Mouse (Mus musculus): Measurements from ENCODE around the gene Dnah6. TPM values are rescaled to one million over a fixed set of nuclear protein-coding genes. Genes with fewer than 3 reads are reported as not detected.

Gene Dnah6
- polyA plus RNA-seq, 1 experiment from 2014 or later, result 0.08 TPM

DNA sequence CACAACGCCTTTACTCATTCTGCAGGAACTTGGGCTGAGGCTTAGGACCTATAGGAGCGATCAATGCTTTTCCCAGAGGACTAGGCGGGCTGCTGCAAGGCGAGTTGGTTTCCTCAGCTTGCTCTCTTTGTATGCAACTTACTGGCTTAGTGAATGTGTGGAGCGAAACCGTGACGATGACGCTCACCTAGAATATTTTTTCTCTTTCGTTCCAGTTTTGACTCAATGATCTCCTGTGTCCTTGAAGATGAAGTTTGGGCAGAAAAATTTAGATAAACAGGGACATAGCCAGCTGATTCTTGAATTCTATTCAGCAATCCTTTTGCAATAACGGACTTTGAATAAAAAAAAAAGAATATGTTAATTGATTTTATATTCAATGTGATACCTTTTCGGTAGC is 101.1 kb downstream of the Dnah6 start:
- 90% methylated on average over 11 of the region's 11 CpGs for WGBS
- Histone ChIP-seq H3K27ac (no peak overlapping the region), H3K4me2 (no peak overlapping the region), H3K27me3 (no peaks in the 10 kb centered on the region), H3K36me3 (no peaks in the 10 kb centered on the region), H3K4me1 (no peaks in the 10 kb centered on the region), H3K9ac (no peak overlapping the region), H3K4me3 (replicated peaks) (no peak overlapping the region), H3K9me3 (replicated peaks) (no peaks in the 10 kb centered on the region)
- no peak for ATAC-seq (replicated peaks; ENCODE audit: low FRiP score)

DNA sequence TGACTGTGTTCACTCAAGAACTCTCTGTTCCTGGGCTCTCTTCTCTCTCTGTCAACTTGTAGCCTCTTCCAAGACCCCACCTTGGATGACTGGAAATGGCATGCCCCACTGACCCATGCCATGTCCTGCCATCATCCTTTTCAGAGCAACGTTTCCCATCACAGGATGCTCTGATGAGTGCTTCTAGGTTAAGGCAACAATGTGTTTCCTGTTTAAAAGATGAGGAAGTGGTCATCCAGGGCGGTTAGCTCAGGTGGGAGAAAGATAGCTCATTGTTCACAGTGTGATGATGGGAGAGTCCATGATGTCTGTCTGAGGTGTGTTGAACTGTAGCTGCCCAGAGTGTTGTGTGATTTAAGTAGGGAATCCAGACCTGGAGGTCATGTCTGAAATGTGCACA is 107.6 kb downstream of the Dnah6 start:
- H3K4me1 ChIP-seq, result peaks cover 3% of the 10 kb centered on the region; the same call in 1 of the 2 replicates
- H3K27ac ChIP-seq, result no peak overlapping the region
- H3K36me3 ChIP-seq, result no peaks in the 10 kb centered on the region
- H3K27me3 ChIP-seq, result no peaks in the 10 kb centered on the region
- H3K9me3 ChIP-seq (replicated peaks), result no peaks in the 10 kb centered on the region
- no peak overlapping the region for H3K9ac ChIP-seq
- no peak overlapping the region for H3K4me3 ChIP-seq (replicated peaks)
- no peak for ATAC-seq (replicated peaks; ENCODE audit: low FRiP score)
- WGBS, result 53% methylated on average over 2 of the region's 2 CpGs
- H3K4me2 ChIP-seq, result no peak overlapping the region

DNA sequence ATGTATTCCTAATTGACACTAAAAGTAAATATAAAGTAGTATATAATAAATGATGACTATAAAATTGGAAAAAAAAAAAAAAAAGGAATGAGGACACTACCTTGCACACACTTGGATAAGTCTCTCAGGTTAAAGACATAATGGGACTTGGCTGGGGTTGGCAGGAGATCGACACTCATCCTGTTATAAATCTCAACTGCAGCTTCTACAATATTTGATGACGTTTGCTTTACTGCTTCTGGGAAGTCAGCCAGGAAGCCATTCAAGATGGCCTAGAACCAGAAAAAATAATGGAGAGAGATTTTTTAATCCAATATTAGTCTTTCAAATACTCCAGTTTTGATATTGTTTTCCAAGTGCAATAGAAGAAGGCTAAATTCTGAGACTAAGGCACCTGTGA is 108.1 kb downstream of the Dnah6 start:
- Histone ChIP-seq H3K36me3 (no peaks in the 10 kb centered on the region), H3K4me3 (replicated peaks) (no peak overlapping the region), H3K9ac (no peak overlapping the region), H3K27ac (no peak overlapping the region), H3K27me3 (no peaks in the 10 kb centered on the region), H3K4me1 (peaks cover 3% of the 10 kb centered on the region; the same call in 1 of the 2 replicates), H3K4me2 (no peak overlapping the region), H3K9me3 (replicated peaks) (no peaks in the 10 kb centered on the region)
- 39% methylated on average over 2 of the region's 2 CpGs for WGBS
- ATAC-seq (replicated peaks; ENCODE audit: low FRiP score), result no peak

DNA sequence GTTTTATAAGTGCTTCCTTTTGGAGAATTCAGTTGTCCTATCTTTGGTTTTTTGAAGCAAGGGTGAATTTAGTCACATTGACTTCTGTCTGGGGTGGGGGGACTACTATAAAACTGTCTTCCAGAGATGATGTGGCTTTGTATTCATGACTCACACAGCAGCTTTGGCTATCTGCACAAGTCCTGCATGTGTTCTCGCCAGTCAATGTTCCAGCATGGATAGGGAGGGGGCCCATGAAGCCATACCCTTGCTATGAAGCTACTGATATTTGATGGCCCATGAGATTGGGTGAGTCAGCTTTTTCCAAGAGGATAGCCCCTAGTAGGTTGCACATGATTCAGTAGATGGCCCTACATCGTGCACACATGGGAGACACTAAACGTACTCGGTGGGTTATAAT is 128.3 kb downstream of the Dnah6 start:
- H3K9ac ChIP-seq, result no peak overlapping the region
- no peak overlapping the region for H3K4me2 ChIP-seq
- H3K27me3 ChIP-seq, result no peaks in the 10 kb centered on the region
- H3K9me3 ChIP-seq (replicated peaks), result no peaks in the 10 kb centered on the region
- 91% methylated on average over 4 of the region's 4 CpGs for WGBS
- H3K4me1 ChIP-seq, result no peaks in the 10 kb centered on the region
- no peak overlapping the region for H3K4me3 ChIP-seq (replicated peaks)
- no peak for ATAC-seq (replicated peaks; ENCODE audit: low FRiP score)
- no peak overlapping the region for H3K27ac ChIP-seq
- no peaks in the 10 kb centered on the region for H3K36me3 ChIP-seq

DNA sequence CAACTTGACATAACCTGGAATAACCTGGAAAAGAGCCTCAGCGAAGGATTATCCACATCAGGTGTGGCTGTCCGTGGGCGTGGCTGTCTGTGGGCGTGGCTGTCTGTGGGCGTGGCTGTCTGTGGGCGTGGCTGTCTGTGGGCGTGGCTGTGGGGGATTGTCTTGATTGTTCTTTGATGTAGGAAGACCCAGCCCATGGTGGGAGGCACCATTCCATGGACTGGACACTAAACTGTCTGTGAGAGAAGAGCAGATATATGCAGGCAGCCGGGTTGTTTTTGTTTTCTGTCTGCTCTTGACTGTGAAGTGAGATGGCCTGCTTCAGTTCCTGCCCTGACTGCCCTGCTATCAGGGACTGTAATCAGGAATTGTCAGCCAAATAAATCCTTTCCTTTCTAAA is 130.6 kb downstream of the Dnah6 start:
- 70% methylated on average over 8 of the region's 8 CpGs for WGBS
- Histone ChIP-seq H3K27ac (no peak overlapping the region), H3K4me3 (replicated peaks) (no peak overlapping the region), H3K9ac (no peak overlapping the region), H3K4me1 (no peaks in the 10 kb centered on the region), H3K4me2 (no peak overlapping the region), H3K27me3 (no peaks in the 10 kb centered on the region), H3K36me3 (no peaks in the 10 kb centered on the region), H3K9me3 (replicated peaks) (no peaks in the 10 kb centered on the region)
- ATAC-seq (replicated peaks; ENCODE audit: low FRiP score), result no peak

DNA sequence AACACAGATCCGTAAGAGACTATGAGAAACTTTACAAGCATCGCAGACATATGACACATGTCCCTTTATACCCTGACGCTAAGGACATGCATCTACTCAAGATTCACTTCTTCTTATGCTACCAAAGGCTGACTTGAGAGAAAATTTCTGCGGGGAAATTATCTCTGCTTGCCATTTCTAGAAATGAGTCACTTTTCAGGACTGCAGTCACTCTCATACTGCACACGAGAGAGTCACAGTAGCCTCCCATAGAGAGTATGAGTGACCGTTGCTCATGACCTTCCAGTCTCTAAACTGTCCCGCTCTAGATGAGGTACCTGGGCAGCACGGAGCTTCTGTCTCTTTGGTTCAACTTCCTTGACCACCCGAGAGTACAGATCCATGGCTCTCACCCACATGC is 138.9 kb downstream of the Dnah6 start:
- ATAC-seq (replicated peaks; ENCODE audit: low FRiP score), result no peak
- no peaks in the 10 kb centered on the region for H3K27me3 ChIP-seq
- H3K4me3 ChIP-seq (replicated peaks), result no peak overlapping the region
- no peak overlapping the region for H3K9ac ChIP-seq
- H3K36me3 ChIP-seq, result no peaks in the 10 kb centered on the region
- H3K4me1 ChIP-seq, result no peaks in the 10 kb centered on the region
- no peak overlapping the region for H3K4me2 ChIP-seq
- H3K9me3 ChIP-seq (replicated peaks), result no peaks in the 10 kb centered on the region
- no peak overlapping the region for H3K27ac ChIP-seq
- WGBS, result 95% methylated on average over 9 of the region's 9 CpGs

DNA sequence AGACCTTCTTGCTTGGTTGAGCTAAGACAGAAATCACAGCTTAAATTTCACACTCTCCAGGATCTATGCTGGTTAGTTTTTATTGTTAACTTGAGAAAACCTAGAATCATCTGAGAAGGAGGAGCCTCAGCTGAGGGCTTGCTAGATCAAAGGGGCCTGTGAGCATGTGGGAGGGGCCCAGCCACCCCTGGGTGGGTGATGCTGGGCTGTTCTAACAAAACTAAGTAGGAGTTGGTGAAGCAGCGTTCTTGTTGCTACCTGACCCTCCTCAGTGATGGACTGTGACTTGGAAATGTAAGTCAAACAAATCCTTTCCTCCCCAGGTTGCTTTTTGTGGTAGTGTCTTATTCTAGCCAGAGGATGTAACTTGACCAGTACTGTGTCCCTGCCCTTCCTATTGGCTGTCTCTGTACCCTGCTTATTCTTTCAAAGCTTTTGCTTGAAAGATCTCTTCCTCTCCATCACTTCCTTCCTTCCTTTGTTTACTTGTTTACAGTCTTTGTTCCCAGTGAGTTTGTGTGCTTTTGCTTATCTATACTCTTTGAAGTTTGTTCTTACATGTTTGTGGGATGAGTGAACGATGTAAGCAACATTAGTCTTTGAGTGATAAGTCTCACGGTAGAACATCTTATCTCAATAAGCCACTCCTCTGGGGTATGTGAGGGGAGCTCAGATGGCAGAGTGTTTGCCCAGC is 149.2 kb downstream of the Dnah6 start:
- Histone ChIP-seq H3K9ac (no peak overlapping the region), H3K4me1 (no peaks in the 10 kb centered on the region), H3K27me3 (no peaks in the 10 kb centered on the region), H3K4me3 (replicated peaks) (no peak overlapping the region), H3K27ac (no peak overlapping the region), H3K36me3 (no peaks in the 10 kb centered on the region), H3K4me2 (no peak overlapping the region), H3K9me3 (replicated peaks) (0 out of 2 replicates have a peak, but pooled peaks cover under 1% of the 10 kb centered on the region)
- ATAC-seq (replicated peaks; ENCODE audit: low FRiP score), result peak; percentile 83
- 57% methylated on average over 3 of the region's 3 CpGs for WGBS

DNA sequence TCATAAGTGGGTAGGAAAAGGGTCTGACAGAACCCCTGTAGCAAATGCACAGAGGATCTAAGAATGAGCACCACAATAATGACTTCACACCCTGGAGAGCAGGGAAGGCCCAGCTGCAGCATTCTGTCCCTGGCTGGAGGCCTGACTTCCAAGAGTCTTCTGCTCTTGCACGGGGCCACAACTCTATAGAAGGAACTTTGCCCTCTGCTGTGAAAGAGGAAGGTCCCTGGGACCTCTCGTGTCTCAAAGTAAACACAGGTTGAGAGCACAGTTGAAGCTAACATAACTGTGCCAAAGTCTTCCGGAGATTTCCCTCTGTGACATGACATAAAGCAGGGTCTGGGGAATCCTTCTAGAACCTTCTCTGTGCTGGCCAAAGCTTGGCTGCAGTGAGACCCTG is 150.2 kb downstream of the Dnah6 start:
- Histone ChIP-seq H3K4me2 (no peak overlapping the region), H3K27me3 (no peaks in the 10 kb centered on the region), H3K9me3 (replicated peaks) (no peaks in the 10 kb centered on the region), H3K4me3 (replicated peaks) (no peak overlapping the region), H3K9ac (no peak overlapping the region), H3K36me3 (no peaks in the 10 kb centered on the region), H3K4me1 (no peaks in the 10 kb centered on the region), H3K27ac (peak overlapping the region; percentile 27; the same call in 1 of the 2 replicates)
- 63% methylated on average over 3 of the region's 3 CpGs for WGBS
- no peak for ATAC-seq (replicated peaks; ENCODE audit: low FRiP score)

DNA sequence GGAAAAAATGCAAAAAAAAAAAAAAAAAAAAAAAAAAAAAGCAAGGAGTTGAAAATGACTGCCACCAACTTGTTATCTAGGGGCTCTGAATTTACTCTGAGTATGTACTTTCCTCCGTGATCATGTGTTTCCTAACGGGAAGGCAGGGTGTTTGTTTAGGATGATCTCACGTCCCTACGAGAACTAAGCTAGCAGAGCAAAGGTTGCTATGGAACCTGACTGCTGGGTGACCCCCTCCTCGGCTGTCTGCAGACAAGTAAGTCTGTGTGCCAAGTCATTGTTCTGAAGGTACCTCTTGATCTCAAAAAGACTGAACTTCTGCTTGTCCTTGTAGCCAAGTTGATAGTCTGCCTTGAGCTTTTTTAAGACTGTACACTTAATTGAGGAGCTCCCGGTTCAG is 150.8 kb downstream of the Dnah6 start:
- no peaks in the 10 kb centered on the region for H3K9me3 ChIP-seq (replicated peaks)
- no peak for ATAC-seq (replicated peaks; ENCODE audit: low FRiP score)
- no peak overlapping the region for H3K4me3 ChIP-seq (replicated peaks)
- WGBS, result 63% methylated on average over 6 of the region's 6 CpGs
- no peak overlapping the region for H3K4me2 ChIP-seq
- H3K27me3 ChIP-seq, result no peaks in the 10 kb centered on the region
- peak overlapping the region; percentile 27; the same call in 1 of the 2 replicates for H3K27ac ChIP-seq
- no peaks in the 10 kb centered on the region for H3K36me3 ChIP-seq
- no peak overlapping the region for H3K9ac ChIP-seq
- no peaks in the 10 kb centered on the region for H3K4me1 ChIP-seq

DNA sequence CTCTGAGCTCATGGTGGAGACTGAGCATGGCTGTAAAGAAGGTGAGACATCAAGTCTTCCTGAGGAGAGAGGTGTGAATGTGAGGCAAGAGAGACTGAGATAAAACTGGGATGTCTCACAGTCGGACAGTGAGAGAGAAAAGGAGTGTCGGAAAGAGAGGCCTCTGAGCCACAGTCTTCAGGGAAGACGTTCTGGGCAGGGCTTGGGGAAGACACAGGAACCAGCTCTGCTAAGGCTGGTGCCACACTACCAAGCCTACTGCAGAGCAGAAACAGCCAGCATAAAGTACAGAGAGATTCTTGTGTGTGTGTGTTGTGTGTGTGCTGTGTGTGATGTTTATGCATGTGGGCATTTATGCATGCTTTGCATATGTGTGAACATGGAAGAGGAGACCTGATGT is 156.9 kb downstream of the Dnah6 start:
- no peak for ATAC-seq (replicated peaks; ENCODE audit: low FRiP score)
- Histone ChIP-seq H3K27me3 (no peaks in the 10 kb centered on the region), H3K4me3 (replicated peaks) (no peak overlapping the region), H3K4me1 (no peaks in the 10 kb centered on the region), H3K27ac (no peak overlapping the region), H3K9me3 (replicated peaks) (no peaks in the 10 kb centered on the region), H3K9ac (no peak overlapping the region), H3K36me3 (no peaks in the 10 kb centered on the region), H3K4me2 (no peak overlapping the region)
- 71% methylated on average over 3 of the region's 3 CpGs for WGBS

DNA sequence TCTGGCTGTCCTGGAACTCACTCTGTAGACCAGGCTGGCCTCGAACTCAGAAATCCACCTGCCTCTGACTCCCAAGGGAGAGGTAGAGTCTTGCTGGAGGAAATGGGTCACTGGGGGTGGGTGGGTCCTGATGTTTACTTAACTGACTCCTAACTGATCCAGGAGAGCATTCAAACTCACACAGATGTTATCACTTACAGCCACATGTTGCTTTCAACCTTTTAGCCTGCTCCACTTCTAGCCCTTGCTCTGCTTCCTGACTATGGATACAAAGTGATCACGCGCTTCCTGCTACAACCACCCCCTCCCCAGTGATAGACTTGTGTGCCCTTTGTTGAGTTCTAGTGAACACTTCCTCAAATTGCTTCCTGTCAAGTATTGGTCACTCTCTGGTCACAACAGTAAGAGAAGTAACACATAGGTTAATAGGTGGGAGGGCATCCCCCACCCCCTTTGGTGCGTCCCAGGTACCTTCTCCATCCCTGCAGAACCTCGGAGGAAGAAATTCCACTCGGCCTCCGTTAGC is 161.8 kb downstream of the Dnah6 start:
- Histone ChIP-seq H3K27me3 (no peaks in the 10 kb centered on the region), H3K9me3 (replicated peaks) (peaks cover 13% of the 10 kb centered on the region), H3K4me2 (no peak overlapping the region), H3K36me3 (no peaks in the 10 kb centered on the region), H3K27ac (no peak overlapping the region), H3K9ac (no peak overlapping the region), H3K4me3 (replicated peaks) (no peak overlapping the region), H3K4me1 (0 out of 2 replicates have a peak, but pooled peaks cover 2% of the 10 kb centered on the region)
- ATAC-seq (replicated peaks; ENCODE audit: low FRiP score), result no peak
- 77% methylated on average over 7 of the region's 7 CpGs for WGBS

DNA sequence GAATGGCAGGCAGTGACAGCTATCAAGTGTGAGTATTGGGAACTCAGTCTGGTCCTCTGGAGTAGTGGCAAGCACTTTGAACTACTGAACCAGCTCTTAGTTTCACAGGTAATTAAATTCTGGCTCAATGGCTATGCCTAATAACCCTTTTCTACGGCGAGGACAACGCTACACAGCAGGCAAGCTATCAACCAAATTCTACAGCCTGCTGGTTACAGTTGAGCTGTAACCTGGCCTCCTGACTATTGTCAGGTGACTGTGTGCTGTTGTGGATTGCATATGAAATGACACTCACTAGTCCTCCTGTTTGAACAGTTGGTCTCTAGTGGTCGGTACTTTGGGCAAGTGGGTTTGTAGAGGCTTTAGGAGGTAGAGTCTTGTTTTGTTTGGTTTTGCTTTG is 162.3 kb downstream of the Dnah6 start:
- Histone ChIP-seq H3K9ac (no peak overlapping the region), H3K4me1 (0 out of 2 replicates have a peak, but pooled peaks cover 2% of the 10 kb centered on the region), H3K4me2 (no peak overlapping the region), H3K36me3 (no peaks in the 10 kb centered on the region), H3K4me3 (replicated peaks) (no peak overlapping the region), H3K9me3 (replicated peaks) (peaks cover 13% of the 10 kb centered on the region), H3K27me3 (no peaks in the 10 kb centered on the region), H3K27ac (no peak overlapping the region)
- ATAC-seq (replicated peaks; ENCODE audit: low FRiP score), result 0 out of 2 replicates have a peak, but pooled peaks have one; percentile 56
- WGBS, result 44% methylated on average over 4 of the region's 4 CpGs

DNA sequence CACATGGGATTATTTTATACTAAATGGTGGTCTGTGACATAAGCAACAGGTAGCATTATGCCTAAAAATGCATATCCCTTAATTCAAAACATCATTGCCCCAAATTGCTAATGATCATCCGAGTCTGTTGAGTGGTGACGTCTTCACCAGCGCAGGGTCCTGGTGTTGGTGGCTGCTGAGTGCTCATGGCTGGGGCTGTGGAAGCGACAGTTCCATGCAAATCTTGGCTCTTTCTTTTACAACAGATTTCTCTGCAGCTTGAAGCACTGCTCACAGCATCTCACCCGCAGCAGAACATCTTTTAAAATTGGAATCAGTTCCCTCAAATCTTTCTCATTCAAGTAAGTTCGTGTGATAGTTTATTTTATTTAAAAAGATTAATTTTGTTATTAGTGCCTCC is 166.1 kb downstream of the Dnah6 start:
- Histone ChIP-seq H3K4me3 (replicated peaks) (no peak overlapping the region), H3K36me3 (no peaks in the 10 kb centered on the region), H3K27ac (no peak overlapping the region), H3K4me2 (no peak overlapping the region), H3K9me3 (replicated peaks) (peaks cover 13% of the 10 kb centered on the region), H3K27me3 (no peaks in the 10 kb centered on the region), H3K4me1 (0 out of 2 replicates have a peak, but pooled peaks cover 2% of the 10 kb centered on the region), H3K9ac (no peak overlapping the region)
- WGBS, result 96% methylated on average over 6 of the region's 6 CpGs
- no peak for ATAC-seq (replicated peaks; ENCODE audit: low FRiP score)
